Mouse (Mus musculus): ENCODE measurements around the gene Adh1.

Gene Adh1

DNA sequence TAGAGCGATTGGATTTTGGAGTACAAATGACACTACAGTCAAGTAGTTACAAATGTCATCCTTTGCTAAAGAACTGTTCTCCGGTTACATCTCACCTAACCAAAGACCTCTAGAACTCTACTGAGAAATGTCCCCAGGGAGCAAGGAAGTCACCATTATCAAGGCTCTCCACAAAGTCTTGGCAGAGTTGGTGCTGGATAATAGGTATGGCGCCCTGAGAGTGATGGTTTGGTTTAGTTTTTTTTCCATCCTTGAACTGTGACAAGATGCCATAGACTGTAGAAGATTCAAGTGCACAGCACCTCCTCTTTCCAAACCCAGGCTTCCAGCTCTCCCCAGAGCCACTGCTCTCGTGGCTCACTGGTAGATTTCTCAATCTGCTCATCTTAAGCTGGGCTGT is 26.9 kb downstream of the Adh1 start:
- DNase-seq (ENCODE audit: low spot score in 2 of 2): no peak

DNA sequence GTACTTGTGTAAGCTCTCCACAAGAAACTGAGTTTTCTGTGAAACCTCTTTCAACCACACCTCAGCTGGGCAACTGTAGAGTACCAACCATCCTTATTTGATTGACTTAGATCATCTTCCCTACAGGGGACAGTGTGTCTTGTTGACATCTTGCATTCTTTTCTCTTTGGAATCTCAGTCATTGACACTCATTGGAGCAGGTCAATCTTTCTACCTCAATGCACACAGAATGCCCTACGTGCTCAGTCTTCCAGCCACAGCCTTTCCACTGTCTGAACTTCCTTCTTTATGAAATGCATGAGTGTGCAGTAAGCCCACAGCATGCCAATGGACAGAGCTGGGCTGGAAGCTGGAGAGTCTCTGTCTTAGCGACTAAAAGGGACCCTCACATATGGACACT is 29.9 kb downstream of the Adh1 start:
- no peak for DNase-seq (ENCODE audit: low spot score in 2 of 2)

DNA sequence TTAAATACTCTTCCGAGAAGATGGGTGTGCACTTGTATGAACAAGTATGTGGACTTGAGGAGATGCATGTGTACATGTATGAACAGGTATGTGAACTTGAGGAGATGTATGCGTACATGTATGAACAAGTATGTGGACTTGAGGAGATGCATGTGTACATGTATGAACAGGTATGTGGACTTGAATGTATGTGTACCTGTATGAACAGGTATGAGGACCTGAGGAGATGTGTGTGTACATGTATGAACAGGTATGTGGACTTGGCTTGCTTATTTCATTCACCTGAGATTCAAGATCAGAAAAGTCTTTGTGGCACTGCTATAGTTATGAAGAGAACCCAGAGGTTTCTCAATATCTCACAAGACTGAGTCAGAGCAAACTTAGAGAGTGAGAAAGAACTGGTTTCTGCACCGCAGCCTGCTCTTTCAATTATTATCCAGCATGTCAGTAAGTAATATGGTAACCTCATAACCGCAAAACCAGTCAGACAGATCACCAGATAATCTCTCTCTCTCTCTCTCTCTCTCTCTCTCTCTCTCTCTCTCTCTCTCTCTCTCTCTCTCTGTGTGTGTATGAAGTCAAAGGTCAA is 30.8 kb downstream of the Adh1 start:
- no peak for DNase-seq (ENCODE audit: low spot score in 2 of 2)

DNA sequence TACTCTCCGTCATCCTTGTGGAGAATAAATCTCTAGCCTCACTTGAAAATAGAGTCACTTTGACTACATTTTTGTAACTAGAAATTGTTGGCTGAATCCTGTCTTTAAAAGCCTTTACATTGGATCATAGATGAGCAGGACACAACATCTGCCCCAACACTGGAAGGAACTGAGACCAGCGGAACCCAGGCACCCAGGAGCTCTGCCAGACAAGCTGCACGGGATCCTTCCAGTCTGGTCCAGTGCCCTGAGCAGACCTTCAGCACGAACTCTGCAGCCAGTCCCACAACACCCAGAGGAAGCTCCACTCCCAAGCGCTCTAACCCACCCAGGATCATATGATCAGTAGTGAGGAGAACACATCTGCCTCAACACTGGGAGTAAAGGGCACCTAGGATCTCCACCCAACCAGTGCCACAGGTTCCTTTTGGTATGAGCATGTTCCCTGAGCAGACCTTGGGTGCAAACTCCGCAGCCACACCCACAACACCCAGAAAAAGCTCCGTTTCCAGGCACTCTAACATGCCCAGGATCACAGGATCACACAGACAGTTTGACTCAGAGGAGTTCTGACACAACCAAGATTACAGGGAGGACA is 32.6 kb downstream of the Adh1 start:
- no peak for DNase-seq (ENCODE audit: low spot score in 2 of 2)

DNA sequence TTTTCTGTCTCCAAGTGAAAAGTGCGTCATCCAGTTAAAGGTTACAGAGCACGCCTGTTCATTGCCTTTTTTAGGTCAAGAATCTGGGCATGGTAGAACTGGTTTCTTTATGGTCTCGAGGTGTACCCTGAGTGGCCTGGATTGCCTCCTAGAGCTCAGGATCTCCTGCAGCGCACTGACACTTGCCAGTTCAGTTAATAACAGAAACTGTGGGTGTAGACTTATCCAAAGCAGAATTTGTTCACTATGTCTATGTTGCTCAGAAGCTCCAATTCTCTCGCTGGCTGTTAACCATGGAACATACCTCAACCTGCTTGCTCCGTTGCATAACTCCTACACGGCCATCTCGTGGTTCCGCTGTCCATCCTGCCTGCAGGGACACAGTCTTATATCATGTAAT is 39.3 kb downstream of the Adh1 start:
- no peak for DNase-seq (ENCODE audit: low spot score in 2 of 2)

DNA sequence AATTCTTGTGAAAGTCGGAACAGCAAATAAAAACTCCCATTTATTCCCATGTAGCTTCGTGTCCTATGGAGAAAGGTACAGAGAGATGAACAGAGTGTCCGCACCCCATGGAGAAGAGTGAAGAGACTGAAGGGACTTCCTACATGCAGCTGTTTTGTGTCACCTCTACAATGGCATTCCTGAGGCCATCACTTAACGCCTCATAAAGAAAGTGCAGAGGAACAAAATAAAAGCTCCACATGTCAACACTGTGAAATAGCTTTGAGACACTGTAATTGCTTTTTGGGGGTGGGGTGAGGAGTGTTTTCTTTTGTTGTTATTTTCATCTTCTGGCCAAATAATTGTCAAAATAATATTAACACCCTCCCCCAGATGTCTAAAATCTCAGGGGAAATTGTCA is 41.9 kb downstream of the Adh1 start:
- no peak for DNase-seq (ENCODE audit: low spot score in 2 of 2)

DNA sequence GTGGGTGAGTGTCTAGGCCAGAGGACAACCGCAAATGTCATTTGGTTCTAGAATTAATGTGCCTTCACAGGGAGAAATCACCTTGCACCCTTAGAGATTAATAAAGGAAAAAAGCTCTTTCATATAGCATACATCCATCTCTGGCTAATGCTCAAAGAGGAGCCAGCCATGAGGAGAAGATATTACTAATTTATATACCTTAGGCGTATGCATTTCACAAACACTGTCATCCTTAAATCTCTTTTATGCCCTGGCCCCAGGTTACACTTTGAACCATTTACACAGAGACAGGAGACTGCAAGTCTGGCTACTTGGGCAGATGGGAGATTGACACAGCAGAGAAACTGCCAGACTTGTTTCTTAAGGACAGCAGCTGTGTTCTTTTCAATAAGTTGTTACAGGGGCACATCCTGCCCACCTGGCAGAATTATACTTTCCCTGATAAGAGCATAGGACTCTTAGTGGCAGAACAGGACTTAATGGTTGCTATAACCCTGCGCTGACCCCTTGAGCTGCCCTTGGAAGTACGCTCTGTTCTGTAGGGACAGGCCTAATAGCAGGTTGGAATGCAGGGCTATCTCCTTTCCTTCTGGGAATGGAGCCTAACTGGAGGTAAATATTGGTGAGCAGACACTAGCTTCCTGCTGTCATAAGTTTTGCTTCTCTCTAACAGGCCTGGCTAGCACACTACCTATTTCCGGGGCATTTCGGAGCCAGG is 43.1 kb downstream of the Adh1 start:
- DNase-seq (ENCODE audit: low spot score in 2 of 2): no peak

DNA sequence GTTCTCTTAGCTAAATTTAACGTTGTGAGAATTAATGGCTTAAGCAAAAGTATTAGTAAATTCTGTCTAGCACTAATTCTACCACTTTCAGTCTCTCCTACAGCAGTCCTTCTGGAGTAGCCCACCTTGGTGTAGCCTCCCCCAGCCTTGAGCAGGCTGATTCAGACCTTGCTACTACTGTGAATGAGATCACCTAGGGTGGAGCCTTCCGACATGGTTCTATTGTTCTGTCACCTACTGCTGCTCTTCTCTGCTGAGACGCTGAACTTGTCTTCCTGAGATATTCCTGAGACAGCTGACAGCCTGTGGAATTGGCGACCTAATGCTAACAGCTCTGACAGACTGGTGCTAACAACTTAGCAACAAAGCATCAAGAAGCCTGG is 43.7 kb downstream of the Adh1 start:
- no peak for DNase-seq (ENCODE audit: low spot score in 2 of 2)

DNA sequence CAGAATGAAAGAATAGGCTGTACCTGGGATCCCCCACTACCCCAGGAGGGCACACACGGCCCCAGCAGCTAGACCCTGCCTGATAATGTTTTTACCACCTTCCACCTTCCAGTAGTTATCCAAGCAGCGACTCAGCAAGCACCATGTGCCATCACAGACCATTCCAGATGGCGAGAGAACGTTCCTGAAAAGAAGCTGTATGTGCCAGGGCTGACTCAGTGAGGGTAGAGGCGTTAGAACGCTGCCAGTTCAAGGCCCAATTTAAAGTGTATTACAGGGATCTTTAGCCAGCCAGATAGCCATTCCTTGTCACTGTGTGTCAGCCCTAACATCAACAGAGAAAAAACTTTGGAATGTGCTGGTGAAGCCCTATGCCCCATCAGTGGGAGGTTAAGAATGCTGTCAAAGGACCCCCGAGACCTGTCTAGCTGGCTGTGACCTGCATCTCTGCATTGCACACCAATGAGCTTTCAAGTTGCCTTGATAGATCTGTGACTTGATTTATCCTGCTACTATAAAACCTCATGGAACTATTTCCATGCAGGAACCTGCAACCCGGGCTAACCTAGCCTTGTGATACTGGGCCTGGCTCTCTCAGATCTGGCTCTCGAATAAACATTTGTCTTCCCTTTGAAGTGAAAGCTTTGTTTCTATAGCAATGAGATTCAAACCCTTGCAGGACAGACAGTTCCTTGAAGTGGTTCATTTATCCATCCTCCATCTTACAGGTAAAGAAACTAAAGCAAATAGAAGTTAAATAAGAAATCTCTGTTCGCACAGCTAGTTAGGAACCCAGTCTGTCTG is 44.9 kb downstream of the Adh1 start:
- DNase-seq (ENCODE audit: low spot score in 2 of 2): no peak

DNA sequence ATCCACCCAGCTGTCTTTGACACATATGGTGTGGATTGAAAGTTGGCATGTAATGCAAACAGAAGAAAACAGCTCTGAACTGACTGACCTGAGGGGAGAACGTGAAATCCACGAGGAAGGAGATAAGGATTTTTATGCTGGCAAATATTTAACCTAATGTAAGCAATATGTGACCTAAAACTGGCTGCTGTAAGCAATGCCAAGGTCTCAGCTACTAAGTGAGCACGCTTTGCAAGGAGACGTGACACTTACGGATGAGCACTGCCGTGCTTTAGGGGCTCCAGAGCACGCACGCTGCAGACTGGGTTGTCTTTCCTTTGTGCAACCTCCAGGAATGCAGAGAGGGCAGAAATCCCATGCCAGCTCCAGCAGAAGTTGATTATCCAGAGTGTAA is 45.5 kb downstream of the Adh1 start:
- no peak for DNase-seq (ENCODE audit: low spot score in 2 of 2)

DNA sequence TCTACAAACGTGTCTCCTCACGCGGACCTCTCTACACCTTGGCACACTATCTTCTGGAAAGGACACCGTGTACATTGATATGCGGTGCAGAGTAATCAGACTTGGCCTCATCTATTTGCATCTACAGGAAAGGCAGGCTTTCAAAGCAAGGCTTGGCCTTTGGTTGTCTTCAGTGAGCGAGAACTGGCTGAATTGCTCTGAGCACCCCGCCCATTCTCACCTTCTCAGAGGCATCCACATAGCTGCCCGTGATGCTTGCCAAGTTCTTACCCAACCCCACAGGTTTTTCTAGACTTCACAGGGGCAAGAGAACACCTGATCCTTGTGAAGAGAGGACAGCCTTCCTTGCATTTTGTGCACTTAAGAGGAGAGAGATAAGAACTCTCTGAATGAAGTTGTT is 49.1 kb downstream of the Adh1 start:
- DNase-seq (ENCODE audit: low spot score in 2 of 2): no peak

DNA sequence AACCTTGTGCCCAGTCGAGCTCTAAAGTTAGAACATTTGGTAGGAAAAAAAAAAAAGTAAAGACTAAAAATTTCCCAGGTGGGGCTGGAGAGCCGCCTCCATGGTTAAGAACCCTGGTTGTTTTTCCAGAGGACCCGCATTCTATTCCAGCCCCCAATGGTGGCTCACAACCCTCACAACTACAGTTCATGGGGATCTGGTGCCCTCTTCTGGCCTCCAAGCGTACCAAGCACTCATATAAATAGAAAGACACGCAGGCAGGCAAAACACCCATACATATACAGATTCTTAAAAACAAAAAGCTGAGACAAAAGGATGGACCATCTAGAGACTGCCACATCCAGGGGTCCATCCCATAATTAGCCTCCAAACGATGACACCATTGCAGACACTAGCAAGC is 50.2 kb downstream of the Adh1 start:
- DNase-seq (ENCODE audit: low spot score in 2 of 2): no peak

DNA sequence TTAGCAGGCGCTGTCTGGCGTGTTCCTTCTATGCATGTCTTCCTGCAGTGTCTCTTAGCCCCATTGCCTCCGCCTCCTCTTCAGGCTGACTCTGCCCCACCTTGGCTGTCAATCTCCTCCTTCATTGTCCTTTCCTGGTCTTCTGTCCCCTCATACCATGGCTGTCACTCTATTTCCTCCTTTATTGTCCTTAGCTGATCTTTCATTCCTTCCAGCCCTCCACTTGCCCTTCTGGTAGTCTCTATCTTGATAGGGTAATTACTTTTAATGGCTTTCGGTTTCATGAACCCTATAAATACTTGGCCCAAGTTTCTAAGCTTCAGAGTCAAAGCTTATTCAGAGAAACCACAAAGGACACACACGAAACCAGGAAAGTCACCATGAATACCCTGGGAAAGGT is 52.2 kb downstream of the Adh1 start, which contains the start of gene Adh6a:
Adh6a (plus strand) TSS at position 322 of the 400 bp plus-strand sequence.
- no peak for DNase-seq (ENCODE audit: low spot score in 2 of 2)

DNA sequence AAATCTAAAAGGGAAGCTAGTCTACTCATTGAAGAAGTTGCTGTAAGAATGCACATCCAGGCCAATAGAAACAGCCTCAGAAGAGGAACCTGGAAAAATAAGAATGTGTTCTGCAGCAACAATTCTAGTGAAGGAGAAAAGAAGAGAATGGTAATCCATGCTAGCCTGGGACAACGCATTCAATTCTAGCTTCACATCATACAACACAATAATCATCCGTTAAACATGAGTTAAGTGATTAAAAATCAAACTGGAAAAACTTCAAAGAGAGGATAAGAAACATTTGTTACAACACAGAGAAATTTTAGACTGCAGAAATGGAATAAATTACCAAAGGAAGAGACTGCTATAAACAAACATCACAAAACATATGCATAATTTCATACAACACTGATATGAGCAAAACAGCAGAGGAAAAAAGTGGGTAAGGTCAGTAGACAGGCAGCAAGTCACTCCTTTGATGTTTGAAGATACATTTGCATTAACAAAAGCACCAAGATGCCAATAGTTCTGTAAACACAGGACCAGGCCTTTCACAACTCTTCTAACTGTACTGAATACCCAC is 56.2 kb downstream of the Adh1 start:
- DNase-seq (ENCODE audit: low spot score in 2 of 2): no peak

DNA sequence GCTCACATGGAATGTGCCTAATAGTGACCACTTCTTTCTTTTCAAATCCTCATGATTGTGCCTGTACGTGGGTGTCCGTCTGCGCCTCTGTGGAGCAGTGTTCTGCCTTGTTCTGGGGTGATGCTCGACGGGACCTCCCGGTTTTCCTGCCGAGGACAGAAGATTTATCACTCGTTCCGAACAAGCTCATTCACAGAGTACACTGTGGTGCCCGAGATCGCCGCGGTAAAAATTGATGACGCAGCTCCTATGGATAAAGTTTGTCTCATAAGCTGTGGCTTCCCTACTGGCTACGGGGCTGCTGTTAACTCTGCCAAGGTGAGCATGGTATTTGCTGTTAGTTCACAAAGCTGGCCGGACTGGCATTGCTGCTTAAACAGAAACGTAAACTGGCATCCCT is 64.2 kb downstream of the Adh1 start:
- DNase-seq (ENCODE audit: low spot score in 2 of 2): no peak

DNA sequence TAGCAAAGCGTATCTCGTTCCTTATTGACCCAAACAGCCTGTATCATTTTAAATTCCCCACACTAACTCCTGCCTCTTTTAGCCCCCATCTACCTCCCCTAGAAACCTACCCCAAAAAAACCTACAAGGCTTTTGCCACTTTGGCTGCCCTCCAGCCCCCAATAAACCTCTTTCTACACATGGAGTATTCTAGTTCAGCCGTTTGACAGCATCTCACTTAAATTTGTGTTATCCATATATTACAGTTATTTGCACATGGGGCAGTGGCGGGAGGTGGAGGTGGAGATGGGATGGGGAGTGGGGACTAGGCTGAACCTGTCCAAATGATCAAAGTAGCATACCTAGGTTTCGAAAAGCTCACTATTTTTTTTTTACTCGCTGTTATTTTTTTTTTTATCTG is 64.7 kb downstream of the Adh1 start:
- DNase-seq (ENCODE audit: low spot score in 2 of 2): no peak

DNA sequence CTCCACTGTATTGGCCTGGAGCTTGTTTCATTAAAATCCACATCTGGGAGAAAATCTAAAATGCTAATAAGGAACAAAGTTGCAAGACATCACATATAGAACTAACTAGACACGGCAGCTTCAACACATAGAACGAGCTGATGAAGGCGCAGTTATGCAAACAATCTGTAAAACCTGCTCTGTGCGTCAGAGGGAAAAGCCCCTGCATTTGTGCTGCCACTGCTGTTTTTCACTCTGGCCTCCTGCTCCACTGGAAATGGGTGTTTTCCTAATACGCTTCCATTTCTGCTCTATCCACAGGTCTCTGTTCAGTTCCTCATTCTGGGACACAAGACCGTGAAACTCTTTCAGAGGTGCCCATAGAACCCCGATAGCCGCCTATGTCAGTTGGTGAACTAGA is 73.1 kb downstream of the Adh1 start:
- no peak for DNase-seq (ENCODE audit: low spot score in 2 of 2)

DNA sequence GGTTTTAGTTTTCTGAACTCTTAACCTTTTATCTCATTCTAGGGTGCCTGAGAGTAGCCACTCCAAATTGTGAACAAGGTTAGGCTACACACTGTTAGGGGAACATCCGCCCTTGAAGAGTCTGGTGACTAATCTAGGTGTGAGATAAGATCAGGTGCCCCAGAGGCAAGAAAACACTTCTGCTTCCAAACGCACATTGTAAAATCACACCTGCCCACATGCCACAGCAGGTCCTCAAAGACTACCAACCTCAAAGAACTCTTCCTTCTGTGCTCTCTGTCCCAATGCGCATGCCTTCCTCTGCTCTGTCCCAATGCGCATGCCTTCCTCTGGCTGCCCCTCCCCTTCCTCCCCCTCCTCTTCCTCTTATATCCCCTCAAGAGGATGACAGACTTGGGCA is 73.5 kb downstream of the Adh1 start:
- DNase-seq (ENCODE audit: low spot score in 2 of 2): no peak

DNA sequence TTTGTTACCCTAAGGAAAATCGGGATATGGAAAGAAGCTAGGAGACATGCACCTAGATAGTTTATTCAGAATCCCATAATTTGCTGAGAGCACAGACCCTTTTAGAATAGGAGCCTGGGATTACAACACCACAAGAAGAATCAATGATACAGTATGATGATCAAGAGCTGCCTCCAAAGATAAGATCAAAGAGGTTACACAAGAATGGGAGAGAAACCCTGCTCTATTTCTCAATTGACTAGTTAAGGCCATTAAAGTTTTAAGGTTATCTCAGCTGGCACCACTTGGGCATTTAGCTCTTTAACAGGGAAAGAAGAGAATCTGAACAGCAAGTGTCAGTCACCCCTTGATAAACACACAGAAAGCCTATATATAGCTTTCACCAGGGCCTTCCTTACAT is 74.8 kb downstream of the Adh1 start:
- no peak for DNase-seq (ENCODE audit: low spot score in 2 of 2)

DNA sequence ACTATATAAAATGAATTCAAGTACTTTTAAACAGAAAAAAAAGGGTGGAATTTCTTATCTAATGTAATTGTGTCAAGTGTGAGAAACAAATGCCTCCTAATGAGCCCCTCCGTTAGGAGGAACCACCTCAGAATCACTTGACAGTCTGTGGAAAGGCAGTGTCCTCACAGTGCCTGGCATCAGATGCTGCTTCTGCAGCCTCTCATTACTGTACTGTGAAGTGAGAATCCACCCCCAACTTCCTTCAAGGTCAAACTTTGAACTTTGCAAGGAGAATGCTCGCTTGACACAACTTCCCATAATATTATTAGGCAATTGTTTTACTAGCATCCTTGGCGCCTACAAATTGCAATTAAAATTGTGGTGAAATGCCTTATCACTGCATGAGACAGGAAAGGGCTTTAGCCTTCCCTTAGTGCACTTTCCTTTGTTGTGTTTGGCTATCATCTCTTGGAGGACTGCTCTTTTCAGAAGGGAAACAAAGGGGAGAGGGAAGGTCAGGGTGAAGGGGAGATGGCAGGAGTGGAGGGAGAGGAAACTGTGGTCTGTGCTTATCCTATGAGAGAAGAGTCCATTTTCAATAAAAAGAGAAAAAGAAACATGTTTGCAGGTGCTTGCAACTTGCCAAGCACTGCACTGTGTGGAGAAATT is 75.4 kb downstream of the Adh1 start:
- no peak for DNase-seq (ENCODE audit: low spot score in 2 of 2)

Data from spleen, postnatal 14 days (tissue).